Mouse (Mus musculus) brown adipose tissue, adult 24 weeks (tissue): ENCODE measurements around the gene D17H6S53E. TPM values are rescaled to one million over a fixed set of nuclear protein-coding genes. Genes with fewer than 3 reads are reported as not detected.

Experiments
- H3K27ac ChIP-seq: fragments of 200-500 bp; replicated peaks from 2 replicates; pipeline ENCODE4 v1.5.1; 2012; ENCODE audit warnings: low read depth, mild to moderate bottlenecking, low read length
- H3K4me1 ChIP-seq: fragments of 200-500 bp; 2 replicates; pipeline ENCODE4 v1.6.1; 2012; ENCODE audit warnings: low read length, mixed read lengths; ENCODE audit not compliant: control insufficient read depth, insufficient read depth, insufficient read length
- H3K4me3 ChIP-seq: fragments of 200-500 bp; 2 replicates; pipeline ENCODE4 v1.5.1; 2012; ENCODE audit warnings: low read depth, mild to moderate bottlenecking, low read length, moderate library complexity; ENCODE audit not compliant: insufficient read depth
- polyA plus RNA-seq: library from polyadenylated mRNA; stranded (reverse); fragments of >200 nt; gene quantifications from 2 replicates; pipeline ENCODE4 v1.2.4, GENCODE M21; 2012; ENCODE audit not compliant: missing spikeins, insufficient read depth, insufficient read length

The D17H6S53E gene
- polyA plus RNA-seq = 12.8 and 17.2 TPM in 2 replicates

DNA sequence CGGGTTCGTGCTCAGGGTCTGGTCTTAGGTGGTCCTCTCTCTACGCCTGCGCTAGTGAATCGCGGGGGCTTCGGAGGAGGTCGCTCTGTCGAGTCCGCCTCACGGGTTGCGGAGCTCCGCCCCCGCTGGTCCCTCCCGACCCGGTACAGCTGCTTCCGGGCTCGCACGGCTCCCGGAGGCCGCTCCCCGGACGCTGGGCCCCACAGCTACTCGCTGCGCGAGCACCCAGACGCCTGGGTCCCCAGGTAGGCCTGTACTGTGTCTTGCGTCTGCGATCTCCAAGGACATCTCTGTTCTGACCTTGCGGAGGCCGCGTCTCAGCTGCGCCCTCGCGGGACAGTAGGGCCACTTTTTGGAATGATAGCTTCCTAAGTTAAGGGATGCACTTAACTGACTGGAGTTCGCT is at the start of gene D17H6S53E:
Gene D17H6S53E (plus strand): TSS at position 168 of the 406 bp plus-strand sequence.
- Histone ChIP-seq H3K4me3 (peak within 1 kb of the TSS; percentile 86), H3K27ac (peak within 1 kb of the TSS; percentile 90), H3K4me1 (peaks cover 7% of the 10 kb centered on the region)

DNA sequence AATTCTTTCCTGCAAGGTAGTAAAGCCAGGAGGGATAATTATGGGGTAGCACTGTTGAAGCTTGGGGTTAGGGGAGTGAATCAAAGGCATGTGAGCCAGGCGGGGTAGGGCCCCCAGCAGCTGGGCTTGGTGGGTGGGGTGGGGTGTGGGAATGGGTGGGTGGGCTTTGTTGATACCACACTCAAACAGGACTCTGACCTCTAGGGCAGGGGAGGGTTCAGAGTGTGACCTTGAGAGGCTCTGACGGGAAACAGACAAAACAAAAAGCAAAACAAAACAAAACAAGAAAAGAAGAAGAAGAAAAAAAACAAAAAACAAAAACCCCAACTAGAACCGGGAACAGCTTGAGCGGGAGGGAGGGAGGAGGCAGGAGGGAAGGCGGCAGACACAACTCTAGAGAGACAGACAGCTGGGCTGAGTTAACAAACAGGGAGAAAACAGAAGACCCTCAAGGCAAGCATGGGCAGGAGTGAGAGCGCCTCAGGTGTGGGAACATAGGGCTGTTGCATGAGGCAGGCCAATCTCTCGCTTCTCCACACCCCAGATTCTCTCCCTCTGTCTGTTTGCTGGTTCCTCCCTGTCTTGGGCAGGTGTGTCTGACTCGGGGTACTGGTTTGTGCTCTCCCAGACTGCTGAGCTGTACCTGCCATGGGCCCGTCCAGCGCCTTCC is 49.5 kb upstream of the D17H6S53E start, which contains the start of gene Ly6g6e:
Gene Ly6g6e (plus strand): TSS at position 396 of the 670 bp plus-strand sequence.
- no peaks in the 10 kb centered on the region for H3K4me1 ChIP-seq
- H3K27ac ChIP-seq = peak within 1 kb of the TSS; percentile 40
- peak within 1 kb of the TSS; percentile 63 for H3K4me3 ChIP-seq

DNA sequence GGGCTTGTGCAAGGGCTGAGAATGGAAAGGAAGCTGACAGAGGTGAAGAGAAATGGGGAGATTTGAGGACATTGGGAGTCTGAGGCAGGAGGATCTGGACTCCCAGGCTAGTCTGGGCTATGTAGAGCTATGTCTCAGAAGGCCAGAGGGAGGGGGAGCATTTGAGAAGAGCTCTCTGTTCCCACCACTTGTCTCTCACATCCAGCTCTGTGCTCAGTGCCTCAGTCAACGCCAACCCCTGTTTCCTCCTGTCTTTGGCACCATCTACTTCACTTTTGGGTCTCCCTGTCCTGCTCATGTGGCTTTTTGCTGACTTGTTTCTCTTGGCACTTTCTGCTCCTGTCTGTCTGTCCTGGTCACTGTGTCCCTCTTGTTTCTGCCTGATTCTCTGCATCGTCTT is 48.9 kb upstream of the D17H6S53E start:
- Histone ChIP-seq H3K4me1 (no peaks in the 10 kb centered on the region), H3K4me3 (peak overlapping the region; percentile 63), H3K27ac (peak overlapping the region; percentile 40)

DNA sequence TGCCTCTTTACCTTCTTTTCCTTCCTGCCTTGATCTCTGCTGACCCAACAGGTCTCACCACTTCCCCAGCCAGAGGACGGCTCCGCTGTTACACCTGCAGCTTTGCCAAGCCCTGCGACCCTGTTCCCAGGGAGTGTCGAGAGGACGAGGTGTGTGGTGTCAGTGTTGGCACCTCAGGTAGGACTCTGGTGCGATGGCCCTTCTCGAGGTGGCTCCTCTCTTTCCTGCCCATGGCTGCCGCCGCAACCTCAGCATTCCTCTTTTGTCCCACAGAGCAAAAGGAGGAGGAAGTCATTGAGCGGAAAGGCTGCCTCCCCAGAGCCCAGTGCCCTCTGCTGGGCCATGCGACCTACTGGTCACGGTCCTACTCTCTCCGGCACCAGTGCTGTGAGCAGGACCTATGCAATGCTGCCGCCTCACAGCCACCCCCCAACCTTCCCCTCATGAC is 48.4 kb upstream of the D17H6S53E start, which contains the start of gene Ly6g6d:
Gene Ly6g6d (minus strand): TSS at position 280 of the 448 bp plus-strand sequence.
- H3K27ac ChIP-seq = peak within 1 kb of the TSS; percentile 40
- H3K4me3 ChIP-seq = peak within 1 kb of the TSS; percentile 63
- no peaks in the 10 kb centered on the region for H3K4me1 ChIP-seq

DNA sequence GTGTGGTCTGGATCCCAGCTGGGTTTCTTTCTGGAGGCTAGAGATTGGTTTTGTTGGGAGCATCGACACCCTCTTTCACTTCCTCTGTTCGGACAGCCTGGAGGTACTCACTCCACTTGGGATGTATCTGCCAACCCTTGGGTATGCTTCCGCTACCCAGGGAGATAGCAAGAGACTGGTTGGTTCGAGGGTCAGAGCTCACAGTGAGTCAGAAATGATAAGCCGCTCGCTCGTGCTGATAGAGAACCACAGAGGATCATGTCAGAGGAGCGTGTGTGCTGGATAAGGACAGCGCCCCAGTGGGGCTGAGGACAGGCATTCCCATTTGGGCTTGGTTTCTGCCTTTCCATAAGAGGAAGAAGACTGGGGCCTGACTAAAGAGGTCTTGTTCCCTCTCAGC is 46.4 kb upstream of the D17H6S53E start:
- Histone ChIP-seq H3K4me3 (no peak overlapping the region), H3K4me1 (no peaks in the 10 kb centered on the region), H3K27ac (no peak overlapping the region)

DNA sequence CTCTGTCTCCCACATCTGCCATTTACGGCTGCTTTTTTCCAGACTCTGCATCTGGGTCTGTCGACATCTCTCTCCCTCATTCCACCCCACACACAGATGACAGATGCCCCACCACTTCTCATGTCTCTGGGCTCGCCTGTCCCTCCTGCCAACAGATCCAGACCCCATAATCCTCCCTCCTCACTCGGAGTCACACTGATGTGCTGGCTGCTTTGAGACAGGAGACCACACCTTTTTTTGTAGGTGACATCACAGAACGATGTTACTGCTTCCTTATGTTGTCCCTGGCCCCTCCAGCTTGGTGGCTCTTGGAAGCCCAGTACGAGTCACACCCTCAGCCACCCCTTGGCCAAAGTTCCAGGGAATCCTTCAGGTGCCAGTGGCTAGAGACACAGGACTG is 45.9 kb upstream of the D17H6S53E start:
- Histone ChIP-seq H3K27ac (no peak overlapping the region), H3K4me3 (no peak overlapping the region), H3K4me1 (no peaks in the 10 kb centered on the region)

DNA sequence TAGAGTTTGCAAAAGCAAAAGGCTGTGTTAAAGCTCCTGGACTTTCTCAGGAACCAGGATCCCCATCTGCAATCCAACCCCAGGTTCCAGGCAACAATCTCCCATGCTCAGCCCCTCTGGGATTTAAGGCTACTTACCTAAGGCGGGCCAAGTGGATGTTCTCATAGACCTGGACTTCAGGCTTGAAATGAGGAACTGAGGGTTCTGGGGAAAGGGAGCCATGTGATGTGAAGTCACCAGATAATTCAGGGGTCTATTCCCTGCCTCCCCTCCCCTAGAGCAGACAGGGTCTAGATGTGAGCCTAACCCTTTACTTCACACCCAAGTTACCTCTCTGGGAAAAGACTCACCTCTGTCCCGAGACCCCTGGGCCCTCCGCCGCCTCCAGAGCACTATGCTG is 45.5 kb upstream of the D17H6S53E start:
- Histone ChIP-seq H3K4me1 (no peaks in the 10 kb centered on the region), H3K4me3 (no peak overlapping the region), H3K27ac (no peak overlapping the region)

DNA sequence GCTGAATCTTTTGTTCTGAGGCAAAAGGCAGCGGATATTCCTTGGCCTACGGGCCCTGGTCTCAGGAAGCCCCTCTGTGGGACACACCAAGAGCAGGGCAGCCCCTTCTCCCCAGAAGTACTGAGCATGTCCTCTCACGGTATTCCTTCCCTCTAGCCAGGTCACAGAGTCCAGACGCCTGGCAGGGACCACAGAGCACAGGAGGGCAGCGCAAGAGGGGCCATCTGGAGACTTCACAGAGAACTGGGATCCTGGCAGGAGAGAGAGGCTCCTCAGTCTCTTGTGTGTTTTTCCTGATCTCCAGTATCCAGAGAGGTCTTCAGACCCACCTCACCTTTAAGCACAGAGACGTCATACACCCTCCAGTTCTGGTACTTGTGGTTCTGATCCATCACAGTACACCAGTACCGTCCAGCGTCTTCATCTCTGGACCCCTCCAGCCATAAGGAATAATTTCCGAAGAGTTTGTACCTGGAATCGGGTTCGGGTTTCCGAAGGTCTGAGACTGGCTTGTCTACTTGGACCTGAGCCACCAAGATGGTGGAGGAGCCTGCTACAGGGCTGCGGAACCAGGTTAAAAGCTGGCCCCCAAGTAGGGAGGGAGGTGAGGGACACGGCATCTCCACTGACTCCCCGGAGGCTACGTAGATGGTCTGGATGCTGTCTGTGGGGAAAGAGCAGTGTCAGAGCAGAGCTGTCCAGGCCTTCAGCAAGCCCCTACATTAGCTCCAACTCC is 43.2 kb upstream of the D17H6S53E start:
- no peaks in the 10 kb centered on the region for H3K4me1 ChIP-seq
- H3K27ac ChIP-seq = no peak overlapping the region
- no peak overlapping the region for H3K4me3 ChIP-seq

DNA sequence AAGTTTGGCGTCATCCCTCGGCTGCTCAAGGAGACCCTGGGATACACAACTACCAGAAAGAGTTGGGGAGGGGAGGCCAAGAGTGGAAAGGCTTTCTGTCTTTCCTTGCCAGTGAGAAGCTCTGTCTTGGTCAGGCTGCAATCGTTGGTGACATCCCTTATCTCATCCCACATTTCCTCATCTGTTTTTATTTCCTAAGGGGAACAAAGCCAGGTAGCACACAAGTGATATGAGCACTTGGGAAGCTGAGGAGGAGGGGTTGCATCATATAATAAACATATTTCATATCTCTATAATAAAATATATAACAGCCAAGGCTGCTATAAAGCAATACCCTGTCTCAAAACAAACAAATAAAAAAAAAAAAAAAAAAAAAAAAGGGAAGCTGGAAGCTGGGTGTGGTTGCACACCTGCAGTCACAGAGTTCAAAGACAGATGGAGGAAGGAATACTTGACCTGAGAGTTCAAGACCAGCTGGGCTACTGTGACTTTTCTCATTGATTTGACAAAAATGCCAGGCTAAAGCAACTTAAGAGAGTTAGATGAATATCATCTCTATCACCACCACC is 42.2 kb upstream of the D17H6S53E start:
- Histone ChIP-seq H3K4me3 (no peak overlapping the region), H3K27ac (no peak overlapping the region), H3K4me1 (no peaks in the 10 kb centered on the region)

DNA sequence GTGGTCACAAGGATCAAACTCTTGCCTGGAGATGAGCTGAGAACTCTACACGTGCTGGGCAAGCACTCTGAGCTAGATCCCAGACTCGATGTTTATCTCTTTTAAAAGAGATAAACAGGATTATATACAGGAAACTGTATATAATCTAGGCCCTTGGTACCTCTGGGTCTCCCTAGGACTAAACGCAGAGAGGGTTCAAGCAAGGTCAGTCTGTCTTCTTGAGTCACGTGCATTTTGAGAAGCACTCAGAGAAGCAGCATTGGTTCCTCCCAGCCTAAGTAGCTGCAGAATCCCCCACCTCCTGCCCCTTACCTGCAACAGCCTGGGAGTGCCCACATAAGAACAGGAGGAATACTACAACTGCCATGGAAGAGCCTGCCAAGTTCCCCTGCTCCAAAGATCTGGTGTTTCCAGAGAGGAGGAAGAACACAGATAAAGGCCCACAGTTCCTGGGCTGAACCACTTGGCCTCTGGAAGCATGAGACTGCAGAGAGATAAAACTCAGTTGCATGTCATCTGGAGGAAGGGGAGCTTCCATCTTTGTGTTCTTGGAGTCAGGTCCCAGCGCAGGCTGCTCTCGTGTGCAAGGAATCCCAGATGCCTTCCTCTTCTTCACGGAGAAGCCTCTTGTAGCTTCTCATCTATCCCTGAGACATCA is 40.8 kb upstream of the D17H6S53E start, which contains the start of gene Ly6g6f:
Gene Ly6g6f (minus strand): TSS at position 403 of the 658 bp plus-strand sequence.
- H3K27ac ChIP-seq = no peak within 1 kb of the TSS
- H3K4me1 ChIP-seq = no peaks in the 10 kb centered on the region; the same call in 1 of the 2 replicates
- no peak within 1 kb of the TSS for H3K4me3 ChIP-seq

DNA sequence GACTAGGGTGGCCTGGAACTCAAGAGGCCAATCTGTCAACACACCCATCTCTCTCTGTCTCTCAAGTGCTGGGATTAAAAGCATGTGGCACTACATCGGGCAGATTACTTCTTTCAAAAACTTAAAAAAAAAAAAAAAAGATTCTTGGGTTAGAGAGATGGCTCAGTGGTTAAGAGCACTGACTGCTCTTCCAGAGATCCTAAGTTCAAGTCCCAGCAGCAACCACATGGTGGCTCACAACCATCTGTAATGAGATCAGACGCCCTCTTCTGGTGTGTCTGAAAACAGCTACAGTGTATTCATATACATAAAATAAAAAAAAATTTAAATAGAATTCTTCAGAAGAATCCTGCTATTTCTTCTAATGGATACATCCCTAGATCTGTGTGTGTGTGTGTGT is 38.0 kb upstream of the D17H6S53E start:
- Histone ChIP-seq H3K4me1 (no peaks in the 10 kb centered on the region; the same call in 1 of the 2 replicates), H3K27ac (no peak overlapping the region), H3K4me3 (no peak overlapping the region)

DNA sequence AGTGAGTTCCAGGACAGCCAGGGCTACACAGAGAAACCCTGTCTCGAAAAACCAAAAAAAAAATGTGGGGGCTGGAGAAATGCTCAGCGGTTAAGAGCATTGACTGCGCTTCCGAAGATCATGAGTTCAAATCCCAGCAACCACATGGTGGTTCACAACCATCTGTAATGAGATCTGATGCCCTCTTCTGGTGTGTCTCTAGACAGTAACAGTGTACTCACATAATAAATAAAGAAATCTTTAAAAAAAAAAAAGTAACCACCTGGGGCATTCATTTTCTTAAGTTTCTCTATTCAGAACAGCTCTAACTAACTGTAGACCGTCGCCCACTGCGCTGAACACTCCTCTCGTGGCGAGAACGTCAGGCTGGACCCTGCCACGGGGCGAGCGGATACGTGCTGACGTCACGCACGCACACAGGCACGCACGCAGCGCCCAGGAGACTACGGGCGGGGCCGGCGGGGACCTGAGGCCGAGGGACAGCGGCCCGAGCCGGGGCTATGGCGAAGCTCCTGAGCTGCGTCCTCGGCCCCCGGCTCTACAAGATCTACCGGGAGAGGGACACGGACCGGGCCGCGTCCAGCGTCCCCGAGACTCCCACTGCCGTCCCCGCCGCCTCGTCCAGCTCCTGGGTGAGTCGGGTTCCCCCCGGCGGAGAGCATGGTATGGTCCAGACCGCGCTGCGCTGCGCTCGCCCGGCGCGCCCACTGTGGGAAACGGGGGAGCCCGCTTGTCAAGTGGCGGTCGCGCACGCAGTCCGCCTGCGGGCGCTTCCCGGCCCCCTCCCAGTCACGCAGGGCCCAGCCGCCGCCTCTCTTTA is 37.1 kb upstream of the D17H6S53E start, which contains the start of gene Abhd16a:
Gene Abhd16a (plus strand): TSS at position 439 of the 820 bp plus-strand sequence.
- peak within 1 kb of the TSS; percentile 85 for H3K4me3 ChIP-seq
- no peaks in the 10 kb centered on the region; the same call in 1 of the 2 replicates for H3K4me1 ChIP-seq
- H3K27ac ChIP-seq = peak within 1 kb of the TSS; percentile 98

DNA sequence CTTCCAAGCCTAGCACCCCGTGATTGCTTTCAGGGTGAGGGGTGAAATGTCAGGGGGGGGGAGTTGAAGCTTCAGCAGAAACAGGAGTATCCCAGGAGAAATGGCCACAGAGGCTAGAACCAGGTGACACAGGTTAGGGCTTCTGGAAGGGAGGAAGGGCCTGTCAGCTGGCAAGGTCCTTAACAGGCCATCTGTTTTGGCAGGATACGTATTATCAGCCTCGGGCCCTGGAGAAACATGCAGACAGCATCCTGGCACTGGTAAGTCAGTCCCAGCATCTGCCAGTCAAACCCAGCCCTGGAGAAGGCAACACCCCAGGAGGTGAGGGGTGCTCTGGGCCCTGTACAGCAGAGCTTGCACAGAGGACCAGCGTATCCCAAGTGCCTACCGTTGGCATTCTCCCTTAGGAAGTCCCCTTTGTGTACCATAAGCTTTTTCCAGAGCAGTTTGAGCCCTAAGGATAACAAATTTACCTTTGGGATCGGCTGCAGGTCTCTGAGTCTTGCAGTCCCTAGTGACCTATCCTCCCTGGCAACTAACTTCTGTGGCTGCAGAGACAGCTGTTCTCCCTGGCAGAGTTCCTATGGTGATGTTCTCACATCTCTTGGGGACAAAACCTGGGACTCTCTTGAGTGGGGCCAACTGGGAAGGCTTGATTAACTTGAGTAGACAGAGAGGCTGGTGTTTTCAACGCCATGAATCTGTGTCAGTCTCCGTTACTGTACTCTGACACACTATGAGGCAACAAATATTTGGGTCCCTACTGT is 35.8 kb upstream of the D17H6S53E start:
- Histone ChIP-seq H3K4me1 (no peaks in the 10 kb centered on the region; the same call in 1 of the 2 replicates), H3K27ac (peak overlapping the region; percentile 98), H3K4me3 (peak overlapping the region; percentile 85)
